Mouse (Mus musculus): Measurements from ENCODE around the gene Ccdc12. TPM values are rescaled to one million over a fixed set of nuclear protein-coding genes. Genes with fewer than 3 reads are reported as not detected.

Ccdc12 gene
- total RNA-seq, 2 experiments from 2014 or later = 56.1 to 60.8 TPM

DNA sequence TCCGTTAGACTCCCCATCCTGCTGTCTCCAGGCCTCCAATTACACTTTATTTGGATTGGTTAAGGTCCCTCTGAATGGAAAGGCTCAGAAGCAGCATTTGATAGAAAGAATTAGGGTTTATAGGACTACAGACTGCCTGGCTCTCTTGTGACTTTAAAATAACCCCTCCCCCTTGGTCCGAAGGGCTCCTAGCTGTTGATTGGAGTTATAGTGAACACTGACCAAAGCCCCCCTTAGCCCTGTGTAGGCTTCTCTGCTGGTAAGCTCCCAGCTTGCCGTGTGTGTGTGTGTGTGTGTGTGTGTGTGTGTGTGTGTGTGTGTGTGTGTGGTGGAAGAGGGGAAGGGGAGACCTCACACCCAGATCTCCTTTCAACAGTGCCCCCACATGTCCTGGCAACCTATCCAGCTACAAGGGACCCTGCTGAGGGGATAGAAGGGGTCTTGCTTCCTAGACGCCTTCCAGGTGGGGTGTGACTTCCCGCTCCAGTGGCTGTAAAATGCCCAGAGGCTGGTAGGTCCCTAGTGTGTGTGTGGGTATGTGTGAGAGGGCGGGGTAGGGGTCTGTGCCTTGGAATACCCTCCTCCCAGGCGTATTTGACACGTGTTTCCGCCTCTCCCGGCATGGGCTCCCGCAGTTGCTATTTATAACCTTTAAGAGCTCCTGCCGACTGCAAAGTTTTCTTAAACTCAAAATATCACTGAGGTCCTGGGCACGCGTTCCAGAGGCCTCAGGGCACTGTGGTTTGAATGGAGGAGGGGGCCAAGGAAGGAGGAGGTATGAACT, 94.3 kb downstream of the Ccdc12 start:
- intact Hi-C loops (cut with DNase I) = no loop called here
- no peak for DNase-seq (ENCODE audit: low spot score in 2 of 2)

DNA sequence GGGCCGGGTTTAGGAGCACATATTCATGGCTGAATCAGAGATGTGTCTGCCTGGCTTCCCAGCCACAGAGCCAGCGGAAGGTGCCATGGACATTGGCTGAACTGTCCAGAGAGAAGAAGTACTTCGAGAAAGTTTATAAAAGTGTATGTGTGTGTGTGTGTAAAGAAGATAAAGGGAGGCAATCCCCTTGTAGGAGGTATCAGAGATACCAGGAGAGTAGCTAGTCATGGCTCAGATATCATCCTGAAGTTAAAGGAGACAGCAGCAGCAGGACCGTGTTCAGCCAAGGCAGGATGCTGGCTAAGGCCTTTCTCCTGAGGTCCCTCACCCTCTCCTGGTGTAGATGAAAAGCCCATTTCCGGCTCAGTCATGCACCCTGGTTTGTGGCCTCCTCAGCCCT, 95.1 kb downstream of the Ccdc12 start:
- intact Hi-C loops (cut with DNase I) = no loop called here
- no peak for DNase-seq (ENCODE audit: low spot score in 2 of 2)

DNA sequence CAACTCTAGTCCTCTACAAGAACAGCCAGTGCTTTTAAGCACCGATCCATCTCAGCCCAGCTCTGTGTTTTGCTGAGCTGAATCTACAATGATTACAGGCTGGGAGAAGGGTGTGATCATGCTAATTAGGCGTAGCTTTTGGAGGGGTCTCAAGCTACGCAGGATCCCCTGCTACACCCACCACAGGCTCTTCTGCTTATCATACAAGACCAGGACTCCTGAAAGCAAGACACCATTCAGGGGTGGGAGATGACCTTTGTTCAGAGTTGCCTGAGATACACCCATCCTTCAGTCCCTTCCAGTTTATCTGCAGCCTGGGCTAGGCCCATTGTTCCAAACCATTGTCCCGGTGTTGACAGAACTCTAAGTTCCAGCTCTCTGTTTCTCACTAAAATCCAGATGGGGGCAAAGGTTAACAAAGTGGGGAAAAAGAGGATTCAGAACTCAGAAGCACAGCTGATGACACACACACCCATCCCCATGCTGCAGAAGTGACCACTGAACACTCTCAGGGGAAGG, 96.7 kb downstream of the Ccdc12 start:
- intact Hi-C loops (cut with DNase I) = no loop called here
- DNase-seq (ENCODE audit: low spot score in 2 of 2) = no peak

DNA sequence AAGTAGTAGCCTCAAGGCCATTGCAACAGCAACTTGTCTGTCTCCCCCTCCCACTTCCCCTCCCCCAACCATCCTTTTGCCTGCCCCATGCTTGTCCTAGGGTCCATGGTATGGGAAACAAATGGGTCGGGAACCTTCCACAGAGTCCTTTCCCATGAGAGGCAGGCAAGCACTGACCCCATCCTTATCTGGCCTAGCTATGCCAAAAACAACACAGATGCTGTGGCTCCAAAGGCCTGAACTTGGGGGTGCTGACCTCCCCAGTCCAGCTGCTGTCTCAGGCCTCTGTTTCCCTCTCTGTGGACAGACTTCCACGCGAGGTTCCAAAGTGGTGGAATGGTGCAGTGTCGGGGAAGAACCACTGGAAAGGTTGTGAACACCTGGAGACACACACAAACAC, 97.5 kb downstream of the Ccdc12 start:
- intact Hi-C loops (cut with DNase I) = no loop called here
- no peak for DNase-seq (ENCODE audit: low spot score in 2 of 2)

DNA sequence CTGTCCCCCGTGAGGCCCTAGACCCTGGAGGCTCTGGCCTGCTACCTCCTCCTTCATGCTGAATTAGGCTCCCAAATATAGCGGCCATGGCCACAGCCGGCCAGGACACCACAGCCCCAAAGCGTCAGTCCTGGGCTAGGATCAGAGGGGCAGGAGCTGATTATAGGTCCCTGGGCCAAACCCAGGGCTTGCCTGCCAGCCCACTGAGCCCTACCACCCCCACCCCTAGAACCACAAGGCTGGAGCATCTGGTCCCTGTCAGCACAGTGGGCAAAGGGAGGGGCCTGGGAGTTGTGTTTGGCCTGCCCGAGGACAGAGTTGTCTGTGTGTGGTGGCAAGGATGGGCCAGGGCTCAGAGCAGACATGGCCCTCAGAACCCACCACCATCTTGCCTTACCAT, 101.5 kb downstream of the Ccdc12 start:
- intact Hi-C loops (cut with DNase I) = no loop called here
- no peak for DNase-seq (ENCODE audit: low spot score in 2 of 2)

DNA sequence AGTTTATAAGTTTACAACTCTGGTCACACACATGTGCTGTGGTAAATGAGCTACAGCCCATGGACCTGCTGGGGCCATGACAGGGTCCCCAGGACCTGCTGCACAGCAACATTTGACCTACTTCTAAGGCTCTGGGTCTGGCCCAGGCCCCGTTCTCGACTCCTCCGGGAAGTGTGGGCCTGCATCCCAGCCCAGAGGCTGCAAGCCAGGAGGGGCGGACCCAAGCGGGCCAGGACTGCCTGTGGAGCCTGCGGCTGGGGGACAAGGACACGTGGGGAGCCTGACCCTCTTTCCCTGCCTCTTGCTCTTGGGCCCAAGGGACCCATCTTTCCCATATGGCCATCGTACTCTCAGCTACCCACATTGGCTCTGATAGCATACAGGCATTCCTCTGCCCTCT, 102.3 kb downstream of the Ccdc12 start:
- DNase-seq (ENCODE audit: low spot score in 2 of 2) = peak in 1 of 2 experiments; percentile 23
- intact Hi-C loops (cut with DNase I) = loop anchor here (1.0 kb wide), 1 partner anchor 42 kb away; no protein-coding TSS in a partner anchor

DNA sequence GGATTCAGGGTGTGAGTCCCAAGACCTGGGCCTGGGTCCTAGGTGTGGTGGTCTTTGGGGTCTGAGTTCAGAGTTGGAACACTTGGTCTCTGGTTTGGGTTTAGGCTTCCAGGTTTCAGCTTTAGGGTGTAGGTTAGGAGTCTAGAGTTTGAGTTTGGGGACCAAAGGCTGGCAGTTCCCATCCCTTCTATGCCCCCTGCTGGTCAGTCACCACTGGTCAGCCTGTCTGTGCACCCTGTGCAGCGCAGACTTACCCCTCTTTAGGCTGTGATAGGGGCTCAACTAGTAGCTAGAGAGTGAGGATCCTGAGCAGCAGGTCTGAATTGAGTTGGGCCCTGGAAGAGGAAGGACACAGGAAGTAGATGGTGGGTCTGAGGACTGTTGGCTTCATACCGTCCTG, 103.0 kb downstream of the Ccdc12 start:
- DNase-seq (ENCODE audit: low spot score in 2 of 2) = no peak
- intact Hi-C loops (cut with DNase I) = loop anchor here (1.0 kb wide), 1 partner anchor 43 kb away; no protein-coding TSS in a partner anchor

DNA sequence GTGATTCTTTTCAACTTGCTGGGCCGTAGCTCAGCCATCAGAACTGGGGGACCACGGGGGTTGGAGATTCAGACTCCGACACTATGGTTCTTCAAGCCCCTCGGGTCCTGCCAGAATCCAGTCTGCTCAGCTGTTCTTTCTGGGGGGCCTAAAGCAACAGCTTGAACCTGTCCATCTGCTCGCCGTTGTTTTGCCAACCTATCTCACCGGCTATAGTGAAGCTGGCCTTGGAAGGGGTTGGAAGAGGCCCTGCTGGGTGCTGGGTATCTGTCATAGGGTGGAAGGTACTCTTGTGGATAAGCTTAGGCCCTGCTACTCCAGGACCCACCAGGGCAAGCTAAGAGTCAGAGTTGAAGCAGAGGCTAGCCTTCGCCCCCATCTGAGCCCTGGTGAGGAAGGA, 104.6 kb downstream of the Ccdc12 start:
- DNase-seq (ENCODE audit: low spot score in 2 of 2) = no peak
- intact Hi-C loops (cut with DNase I) = no loop called here

Small RNA genes within 50 kb of the gene (microRNA-seq; reads per million reads assigned to microRNA genes)
- gene Mir8107 = not detected

Other genes starting within 250 kb of the Ccdc12 start
- 10 to 100 TPM; 48.5 to 65.7 TPM for gene Ptpn23, start 248.3 kb upstream of the Ccdc12 start, total RNA-seq (2021)
- gene Ngp, start 236.8 kb upstream of the Ccdc12 start, total RNA-seq (2021) = under 1 TPM in 1 of 2 experiments, not detected in 1; 0.34 TPM
- 10 to 100 TPM; 26.9 to 28.6 TPM for gene Klhl18, start 179.8 kb upstream of the Ccdc12 start, total RNA-seq (2021)
- 1 to 10 TPM; 3.2 to 3.9 TPM for gene Kif9, start 179.5 kb upstream of the Ccdc12 start, total RNA-seq (2021)
- 10 to 100 TPM; 66.6 to 81.9 TPM for gene Setd2, start 123.9 kb upstream of the Ccdc12 start, total RNA-seq (2021)
- gene Nradd, start 32.1 kb upstream of the Ccdc12 start, total RNA-seq (2021) = 1 to 10 TPM; 2.2 TPM
- 10 to 100 TPM in 1 of 2 experiments, 1 to 10 TPM in 1; 7.8 to 13.5 TPM for gene Nbeal2, start 2.3 kb upstream of the Ccdc12 start, total RNA-seq (2021)
- under 1 TPM in 1 of 2 experiments, not detected in 1; 0.59 TPM for gene Myl3, start 85.4 kb downstream of the Ccdc12 start, total RNA-seq (2021)
- gene Pth1r, start 90.6 kb downstream of the Ccdc12 start, total RNA-seq (2021) = 1 to 10 TPM; 4.6 to 7.1 TPM
- gene Prss42, start 141.7 kb downstream of the Ccdc12 start, total RNA-seq (2021) = not detected
- not detected for gene Prss44, start 157.5 kb downstream of the Ccdc12 start, total RNA-seq (2021)
- gene Prss43, start 170.2 kb downstream of the Ccdc12 start, total RNA-seq (2021) = under 1 TPM in 1 of 2 experiments, not detected in 1; 0.12 TPM
- under 1 TPM; 0.52 to 0.66 TPM for gene Prss45, start 178.1 kb downstream of the Ccdc12 start, total RNA-seq (2021)
- gene Prss46, start 188.0 kb downstream of the Ccdc12 start, total RNA-seq (2021) = not detected
- gene Prss50, start 201.5 kb downstream of the Ccdc12 start, total RNA-seq (2021) = under 1 TPM; 0.48 to 0.72 TPM
- 10 to 100 TPM in 1 of 2 experiments, 1 to 10 TPM in 1; 6.9 to 13.7 TPM for gene Als2cl, start 223.4 kb downstream of the Ccdc12 start, total RNA-seq (2021)
- gene Tmie, start 223.6 kb downstream of the Ccdc12 start, total RNA-seq (2021) = 1 to 10 TPM; 2.8 to 3.7 TPM